35 mouse cellular contexts compared by ENCODE assay signal in genomic region chr12:105948322-105948721, GRCm38 (mm10).
"Had no signal": no experiment of that assay in that cellular context is flagged by ENCODE, and none has a peak within 500 bp of the region (broad histone marks: within the 10 kb centered on the region; RNA-seq: fewer than 3 reads in every experiment).

No protein-coding gene starts in this region.

- H3K4me2 ChIP-seq: heart, embryonic 11.5 days; heart, embryonic 12.5 days; heart, embryonic 13.5 days; heart, embryonic 15.5 days; hindbrain, embryonic 12.5 days; hindbrain, embryonic 13.5 days; hindbrain, embryonic 14.5 days; hindbrain, embryonic 15.5 days; intestine, embryonic 15.5 days; kidney, embryonic 15.5 days had no signal

- H3K9me3 ChIP-seq: heart, embryonic 10.5 days; heart, embryonic 12.5 days; heart, embryonic 13.5 days; heart, embryonic 15.5 days; hindbrain, embryonic 10.5 days; hindbrain, embryonic 12.5 days; hindbrain, embryonic 13.5 days; hindbrain, embryonic 15.5 days; intestine, embryonic 15.5 days; kidney, embryonic 15.5 days had no signal

- ATAC-seq: hindbrain, embryonic 16.5 days; hindbrain, postnatal 0 days; inflammation-experienced regulatory T-cells, adult 6 months; intestine, embryonic 15.5 days; intestine, embryonic 16.5 days; intestine, postnatal 0 days had no signal

- H3K9ac ChIP-seq: heart, embryonic 12.5 days; heart, embryonic 13.5 days; heart, embryonic 15.5 days; hindbrain, embryonic 12.5 days; hindbrain, embryonic 13.5 days; hindbrain, embryonic 14.5 days; hindbrain, embryonic 15.5 days; intestine, embryonic 15.5 days; kidney, embryonic 15.5 days had no signal

- DNase-seq: heart, postnatal 10 days; heart, postnatal 14 days; heart, postnatal 36 days; heart, postnatal 4 days; kidney, adult 11 months; kidney, adult 18-20 months; kidney, adult 2 months; kidney, adult 8-10 months; kidney, adult 9 months; kidney, postnatal 10 days; kidney, postnatal 14 days; kidney, postnatal 25 days; kidney, postnatal 36 days; kidney, postnatal 4 days; layer of hippocampus, adult 9-11 months; layer of hippocampus, postnatal 36 days had no signal

- H3K36me3 ChIP-seq: heart, embryonic 10.5 days; heart, embryonic 12.5 days; heart, embryonic 13.5 days; heart, embryonic 15.5 days; hindbrain, embryonic 10.5 days; hindbrain, embryonic 12.5 days; hindbrain, embryonic 13.5 days; hindbrain, embryonic 15.5 days; intestine, embryonic 15.5 days; kidney, embryonic 15.5 days had no signal

- H3K4me1 ChIP-seq: heart, embryonic 10.5 days; heart, embryonic 12.5 days; heart, embryonic 13.5 days; heart, embryonic 15.5 days; hindbrain, embryonic 10.5 days; hindbrain, embryonic 12.5 days; hindbrain, embryonic 13.5 days; hindbrain, embryonic 15.5 days; intestine, embryonic 15.5 days; kidney, embryonic 15.5 days had no signal

- H3K4me3 ChIP-seq: heart, embryonic 10.5 days; heart, embryonic 12.5 days; heart, embryonic 13.5 days; heart, embryonic 15.5 days; hindbrain, embryonic 10.5 days; hindbrain, embryonic 12.5 days; hindbrain, embryonic 13.5 days; hindbrain, embryonic 15.5 days; intestine, embryonic 15.5 days; kidney, embryonic 15.5 days; layer of hippocampus, adult 2 months had no signal

- H3K27me3 ChIP-seq: heart, embryonic 12.5 days; heart, embryonic 13.5 days; heart, embryonic 15.5 days; hindbrain, embryonic 12.5 days; hindbrain, embryonic 13.5 days; hindbrain, embryonic 15.5 days; intestine, embryonic 15.5 days; kidney, embryonic 15.5 days had no signal

- H3K27ac ChIP-seq: heart, embryonic 10.5 days; heart, embryonic 13.5 days; heart, embryonic 15.5 days; hindbrain, embryonic 10.5 days; hindbrain, embryonic 12.5 days; hindbrain, embryonic 13.5 days; hindbrain, embryonic 14.5 days; hindbrain, embryonic 15.5 days; hindbrain, postnatal 0 days; intestine, embryonic 15.5 days; kidney, embryonic 15.5 days; kidney, postnatal 0 days; layer of hippocampus, adult 2 months had no signal
